ENCODE assay signal across 11 mouse cellular contexts in the genomic region with DNA sequence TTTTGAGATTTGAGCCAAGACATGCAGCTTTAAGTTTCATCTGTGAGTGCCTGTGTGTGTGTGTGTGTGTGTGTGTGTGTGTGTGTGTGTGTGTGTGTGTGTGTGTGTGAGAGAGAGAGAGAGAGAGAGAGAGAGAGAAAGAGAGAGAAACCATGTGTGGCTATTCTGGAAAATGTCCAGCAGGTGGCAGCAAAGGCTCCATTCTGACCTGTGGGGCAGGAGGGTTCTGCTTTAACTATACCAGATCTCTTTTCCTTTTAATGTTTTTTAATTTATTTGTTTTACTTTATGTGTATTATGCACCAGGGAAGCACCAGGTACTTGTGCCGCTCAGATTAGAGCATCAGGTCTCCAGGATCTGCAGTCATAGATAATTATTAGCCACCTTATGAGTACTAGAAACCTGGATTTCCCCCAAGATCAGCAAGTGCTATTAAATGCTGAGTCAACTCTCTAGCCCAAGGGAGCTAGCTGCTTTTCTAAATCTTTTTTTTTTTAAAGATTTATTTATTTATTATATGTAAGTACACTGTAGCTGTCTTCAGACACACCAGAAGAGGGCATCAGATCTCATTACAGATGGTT. TPM values are rescaled to one million over a fixed set of nuclear protein-coding genes. Genes with fewer than 3 reads are reported as not detected.
DNase-seq lines count a peak whose midpoint lies in the region; ATAC-seq and TF ChIP-seq lines count a peak whose summit lies in the region.
"Not testable (repeated sequence)": the region's sequence is repeated elsewhere in the genome, so short reads cannot be mapped to it uniquely, and the experiment has no call there.
"Had no signal": no experiment of that assay in that cellular context is flagged by ENCODE, and none has a peak within 500 bp of the region (broad histone marks: within the 10 kb centered on the region; RNA-seq: fewer than 3 reads in every experiment).

No protein-coding gene starts in this region.

- H3K9me3 ChIP-seq in CH12.LX (replicated peaks; ENCODE audit: low read length); liver, embryonic 13.5 days (replicated peaks): not testable (repeated sequence)

- peak; percentile 49 for TF ChIP-seq RAD21 in CH12.LX (IDR thresholded peaks at IDR 0.05; ENCODE audit: low read depth, low read length)

- not testable (repeated sequence) for TF ChIP-seq EP300 in CH12.LX (IDR thresholded peaks at IDR 0.05; ENCODE audit: low read length)

- not testable (repeated sequence) for H3K4me1 ChIP-seq in CH12.LX (ENCODE audit: control insufficient read depth in 1 of 2, insufficient read depth in 2 of 2); bone marrow, adult 2 months (ENCODE audit: control insufficient read depth, insufficient read depth, low read length); liver, embryonic 13.5 days (replicated peaks); thymus, adult 2 months (replicated peaks; ENCODE audit: control insufficient read depth, insufficient read depth, low read length)

- not testable (repeated sequence) for H3K4me3 ChIP-seq in CH12.LX (replicated peaks in 1 of 3; ENCODE audit: low read depth in 2 of 3, low read length in 2 of 3, poor library complexity in 1 of 3); bone marrow, adult 2 months (replicated peaks; ENCODE audit: control insufficient read depth, low read depth, low read length); liver, embryonic 13.5 days (replicated peaks); thymus, adult 2 months (ENCODE audit: control insufficient read depth, insufficient read depth, low read length)

- dilution Hi-C loops in CH12.LX (cut with MboI; ENCODE audit: extremely low pct_ligation_motif_present, extremely low pct_unique_long_range_greater_than_20kb, low sequenced_read_pairs), result not testable (repeated sequence)

- not testable (repeated sequence) for H3K4me2 ChIP-seq in CH12.LX (ENCODE audit: insufficient read depth, low read depth, poor library complexity, severe bottlenecking); liver, embryonic 13.5 days

- H3K9ac ChIP-seq in CH12.LX (ENCODE audit: insufficient read depth, low read depth); liver, embryonic 13.5 days: not testable (repeated sequence)

- H3K36me3 ChIP-seq in CH12.LX (replicated peaks in 1 of 2; ENCODE audit: control insufficient read depth in 1 of 2, insufficient read depth in 1 of 2, low read length in 1 of 2); liver, embryonic 13.5 days; thymus, adult 2 months (ENCODE audit: control insufficient read depth, insufficient read depth, low read length): not testable (repeated sequence)

- H3K79me2 ChIP-seq in CH12.LX (replicated peaks; ENCODE audit: control insufficient read depth, extremely low read depth, insufficient read depth, poor library complexity, severe bottlenecking), result not testable (repeated sequence)

- intact Hi-C loops in heart, postnatal 10 days (cut with DNase I), result loop anchor here (1.0 kb wide), 1 partner anchor 41 kb away; no protein-coding TSS in a partner anchor

- DNase-seq in CH12.LX (ENCODE audit: extremely low read depth), result peak; percentile 54
- peak; percentile 52 for DNase-seq in embryo, embryonic 11 days
- DNase-seq in heart, postnatal 10 days, result peak; percentile 32 to 68
- DNase-seq in kidney, postnatal 25 days, result peak; percentile 51 to 58
- peak; percentile 3 for DNase-seq in liver, embryonic 13.5 days
- peak; percentile 28 for DNase-seq in thymus, adult 2 months

- not testable (repeated sequence) for TF ChIP-seq POLR2A in CH12.LX (IDR thresholded peaks at IDR 0.05; ENCODE audit: low read depth, low read length); bone marrow, adult 2 months (IDR thresholded peaks at IDR 0.05; ENCODE audit: borderline replicate concordance, control insufficient read depth, low read depth, low read length); thymus, adult 2 months (IDR thresholded peaks at IDR 0.05; ENCODE audit: control insufficient read depth, extremely low read depth, insufficient read depth, low read length, poor library complexity)

- peak; percentile 4 to 69; a peak in 2 of 4 replicates for TF ChIP-seq CTCF in CH12.LX (conservative IDR thresholded peaks at IDR 0.05 in 1 of 2, IDR thresholded peaks at IDR 0.05 in 1 of 2; ENCODE audit: low read depth in 2 of 2, low read length in 2 of 2)
- peak; percentile 60 for TF ChIP-seq CTCF in bone marrow, adult 2 months (IDR thresholded peaks at IDR 0.05; ENCODE audit: control insufficient read depth, insufficient read depth, low read length)
- TF ChIP-seq CTCF in thymus, adult 2 months (IDR thresholded peaks at IDR 0.05; ENCODE audit: borderline replicate concordance, control insufficient read depth, extremely low read depth, insufficient read depth, low read length, poor library complexity), result not testable (repeated sequence)

- in situ Hi-C loops in CH12.LX (cut with MboI; ENCODE audit: low pct_ligation_motif_present, low pct_unique_long_range_greater_than_20kb, low sequenced_read_pairs), result not testable (repeated sequence)

- H3K27me3 ChIP-seq in CH12.LX (replicated peaks), result peaks cover 46% of the 10 kb centered on the region
- H3K27me3 ChIP-seq in liver, embryonic 13.5 days; thymus, adult 2 months (ENCODE audit: control insufficient read depth, insufficient read depth, low read length): not testable (repeated sequence)

- H3K27ac ChIP-seq in CH12.LX (ENCODE audit: insufficient read depth, low read depth); bone marrow, adult 2 months (ENCODE audit: control insufficient read depth, insufficient read depth, low read depth, low read length, poor library complexity); liver, embryonic 13.5 days; thymus, adult 2 months (ENCODE audit: control insufficient read depth, insufficient read depth, low read length): not testable (repeated sequence)

- not testable (repeated sequence) for ATAC-seq in liver, embryonic 13.5 days (ENCODE audit: low read depth)
- peak; percentile 55; the same call in 1 of the 2 replicates for ATAC-seq in neutrophil, adult 5-6 weeks (ENCODE audit: extremely low read depth, insufficient number of reproducible peaks, low FRiP score, poor library complexity, severe bottlenecking)

- 7% methylated on average over 1 of the region's 1 CpGs for WGBS in bone marrow, adult 2 months
- WGBS in liver, embryonic 13.5 days (ENCODE audit: insufficient replicate concordance), result 4% methylated on average over 1 of the region's 1 CpGs
- WGBS in thymus, adult 2 months, result 21% methylated on average over 1 of the region's 1 CpGs

TF ChIP-seq in CH12.LX, 34 proteins besides CTCF, POLR2A, EP300 and RAD21:
- TF ChIP-seq SMC3 (IDR thresholded peaks at IDR 0.05; ENCODE audit: low read depth, low read length), result peak; percentile 51
TF ChIP-seq in CH12.LX: peak in this region for 1; not testable (repeated sequence) for 33.

RNA-seq across cellular contexts. Expression of gene Epp13, which starts 11.6 kb away (rescaled TPM):
- total RNA-seq in CH12.LX (2012; rRNA removed) (not detected in 2 replicates), CH12.LX (2014; rRNA removed) (not detected in 2 replicates)
- not detected in 2 replicates for polyA plus RNA-seq in CH12.LX (2012; ENCODE audit: insufficient read length, low read depth)
- polyA plus RNA-seq in bone marrow, adult 2 months (2011; ENCODE audit: insufficient read depth, insufficient read length, low replicate concordance, missing spikeins), result not detected in 2 replicates
- total RNA-seq in heart, postnatal 10 days (2021), result not detected
- not detected in 2 replicates for polyA plus RNA-seq in liver, embryonic 13.5 days (2015; fragmentation: Nextera tagmentation; extraction: Ambion mirVana)
- total RNA-seq in neutrophil, adult 5-6 weeks (2017), result not detected in 2 replicates
- not detected in 2 replicates for polyA plus RNA-seq in thymus, adult 2 months (2012; rRNA removed)
- total RNA-seq: adrenal gland, postnatal 4 days; gastrocnemius, adult 8-10 months; monocyte, adult 5-6 weeks had no signal

RNA-seq across cellular contexts. Expression of gene Zscan5b, which starts 18.9 kb away (rescaled TPM):
- total RNA-seq in CH12.LX (2012; rRNA removed), result not detected in 2 replicates
- not detected in 2 replicates for total RNA-seq in CH12.LX (2014; rRNA removed)
- not detected in 2 replicates for polyA plus RNA-seq in CH12.LX (2012; ENCODE audit: insufficient read length, low read depth)
- polyA plus RNA-seq in bone marrow, adult 2 months (2011; ENCODE audit: insufficient read depth, insufficient read length, low replicate concordance, missing spikeins), result not detected in 2 replicates
- not detected for total RNA-seq in heart, postnatal 10 days (2021)
- not detected in 2 replicates for polyA plus RNA-seq in liver, embryonic 13.5 days (2015; fragmentation: Nextera tagmentation; extraction: Ambion mirVana)
- total RNA-seq in neutrophil, adult 5-6 weeks (2017), result not detected in 2 replicates
- not detected in 2 replicates for polyA plus RNA-seq in thymus, adult 2 months (2012; rRNA removed)
- total RNA-seq: adrenal gland, postnatal 4 days; gastrocnemius, adult 8-10 months; monocyte, adult 5-6 weeks had no signal

RNA-seq across cellular contexts. Expression of gene Galp, which starts 44.0 kb away (rescaled TPM):
- total RNA-seq in CH12.LX (2012; rRNA removed) (not detected in 2 replicates), CH12.LX (2014; rRNA removed) (not detected in 2 replicates)
- not detected in 2 replicates for polyA plus RNA-seq in CH12.LX (2012; ENCODE audit: insufficient read length, low read depth)
- not detected in 2 replicates for polyA plus RNA-seq in bone marrow, adult 2 months (2011; ENCODE audit: insufficient read depth, insufficient read length, low replicate concordance, missing spikeins)
- total RNA-seq in heart, postnatal 10 days (2021), result not detected
- polyA plus RNA-seq in liver, embryonic 13.5 days (2015; fragmentation: Nextera tagmentation; extraction: Ambion mirVana), result not detected in 2 replicates
- not detected in 2 replicates for total RNA-seq in neutrophil, adult 5-6 weeks (2017)
- 0.32 TPM in 1 of 2 replicates, not detected in the other for polyA plus RNA-seq in thymus, adult 2 months (2012; rRNA removed)
- total RNA-seq: adrenal gland, postnatal 4 days; gastrocnemius, adult 8-10 months; monocyte, adult 5-6 weeks had no signal

RNA-seq across cellular contexts. Expression of gene Zfp667, which starts 45.4 kb away (rescaled TPM):
- total RNA-seq in CH12.LX (2012; rRNA removed) (0.50 and 0.51 TPM in 2 replicates), CH12.LX (2014; rRNA removed) (0.46 and 0.58 TPM in 2 replicates)
- polyA plus RNA-seq in CH12.LX (2012; ENCODE audit: insufficient read length, low read depth), result 0.56 and 0.87 TPM in 2 replicates
- 1.2 TPM in 1 of 2 replicates, not detected in the other for polyA plus RNA-seq in bone marrow, adult 2 months (2011; ENCODE audit: insufficient read depth, insufficient read length, low replicate concordance, missing spikeins)
- 1 to 10 TPM; 2.1 to 2.4 TPM for total RNA-seq in heart, postnatal 10 days (2021)
- 7.1 and 7.6 TPM in 2 replicates for polyA plus RNA-seq in liver, embryonic 13.5 days (2015; fragmentation: Nextera tagmentation; extraction: Ambion mirVana)
- 5.5 and 5.8 TPM in 2 replicates for total RNA-seq in neutrophil, adult 5-6 weeks (2017)
- 2.4 and 2.9 TPM in 2 replicates for polyA plus RNA-seq in thymus, adult 2 months (2012; rRNA removed)

Comparison
In these comparisons a context has a peak if more than half of its experiments do, and no peak if none do; other contexts are left out.
1. DNase-seq: peak in every context shown above with its lines; median percentile 54 in kidney, postnatal 25 days; 54 in CH12.LX; 52 in embryo, embryonic 11 days; 50 in heart, postnatal 10 days; 28 in thymus, adult 2 months; 3 in liver, embryonic 13.5 days.